Mouse (Mus musculus): ENCODE data around the gene Gabrr2. TPM values are rescaled to one million over a fixed set of nuclear protein-coding genes. Genes with fewer than 3 reads are reported as not detected.
A peak's percentile ranks its signal among the peaks of the same experiment; 100 is the strongest.

The Gabrr2 gene
- total RNA-seq (2021) = 1 to 10 TPM; 1.6 to 2.6 TPM
- polyA plus RNA-seq (2012; rRNA removed) = 4.9 and 7.5 TPM in 2 replicates
- long read RNA-seq, partial matches to known transcripts = 0 of 2 reads
- long read RNA-seq, other reads (novel, unspliced or antisense) = 2 of 2 reads

GRCm38 (mm10) chr4:33062981-33063380 is at the start of gene Gabrr2:
TSS of gene Gabrr2 (plus strand) at chr4:33062999.
- Histone ChIP-seq H3K27me3 (ENCODE audit: control insufficient read depth, insufficient read depth, low read length) (no peaks in the 10 kb centered on the region), H3K4me1 (ENCODE audit: control insufficient read depth, insufficient read depth, low read length) (peaks cover under 1% of the 10 kb centered on the region; the same call in 1 of the 2 replicates), H3K9ac (ENCODE audit: low read depth, low read length) (no peak within 1 kb of the TSS), H3K27ac (no peak within 1 kb of the TSS), H3K36me3 (ENCODE audit: control insufficient read depth, insufficient read depth, low read length) (peaks cover 2% of the 10 kb centered on the region; the same call in 1 of the 2 replicates), H3K4me3 (no peak within 1 kb of the TSS), H3K79me2 (replicated peaks; ENCODE audit: control insufficient read depth, insufficient read depth, low read length) (no peaks in the 10 kb centered on the region)
- DNase-seq = peak in 1 of 2 experiments; percentile 22
- TF ChIP-seq CTCF (IDR thresholded peaks at IDR 0.05) = no peak
- TF ChIP-seq POLR2A (IDR thresholded peaks at IDR 0.05; ENCODE audit: insufficient read depth, low read depth, low read length) = no peak
- TF ChIP-seq EP300 (IDR thresholded peaks at IDR 0.05; ENCODE audit: insufficient read depth, low read depth, low read length) = no peak
- intact Hi-C loops (cut with DNase I) = no loop called here
- 77% methylated on average over 4 of the region's 4 CpGs for WGBS

- Histone ChIP-seq H3K4me3 (no peak overlapping the region), H3K4me1 (ENCODE audit: control insufficient read depth, insufficient read depth, low read length) (no peaks in the 10 kb centered on the region), H3K9ac (ENCODE audit: low read depth, low read length) (no peak overlapping the region), H3K36me3 (ENCODE audit: control insufficient read depth, insufficient read depth, low read length) (no peaks in the 10 kb centered on the region), H3K27me3 (ENCODE audit: control insufficient read depth, insufficient read depth, low read length) (no peaks in the 10 kb centered on the region), H3K79me2 (replicated peaks; ENCODE audit: control insufficient read depth, insufficient read depth, low read length) (no peaks in the 10 kb centered on the region), H3K27ac (no peak overlapping the region)
- peak; percentile 82 to 85 for DNase-seq
- intact Hi-C loops (cut with DNase I) = loop anchor here (2.0 to 5.0 kb wide), 5 partner anchors 36 to 431 kb away; partner anchors contain the start of genes Ankrd6 and Rragd
- 36% methylated on average over 9 of the region's 9 CpGs for WGBS
- peak; percentile 86 for TF ChIP-seq EP300 (IDR thresholded peaks at IDR 0.05; ENCODE audit: insufficient read depth, low read depth, low read length)
- peak; percentile 94 for TF ChIP-seq CTCF (IDR thresholded peaks at IDR 0.05)
- TF ChIP-seq POLR2A (IDR thresholded peaks at IDR 0.05; ENCODE audit: insufficient read depth, low read depth, low read length) = no peak
Measured at GRCm38 (mm10) chr4:33018361-33018999, 44.3 kb upstream of the Gabrr2 start.

- intact Hi-C loops (cut with DNase I) = no loop called here
- 39% methylated on average over 8 of the region's 8 CpGs for WGBS
Measured at GRCm38 (mm10) chr4:33024420-33024819, 38.4 kb upstream of the Gabrr2 start.

GRCm38 (mm10) chr4:33029104-33029503 is 33.7 kb upstream of the Gabrr2 start:
- Histone ChIP-seq H3K4me1 (ENCODE audit: control insufficient read depth, insufficient read depth, low read length) (peaks cover 5% of the 10 kb centered on the region), H3K4me3 (no peak overlapping the region), H3K27me3 (ENCODE audit: control insufficient read depth, insufficient read depth, low read length) (no peaks in the 10 kb centered on the region), H3K79me2 (replicated peaks; ENCODE audit: control insufficient read depth, insufficient read depth, low read length) (peaks cover under 1% of the 10 kb centered on the region; the same call in 1 of the 2 replicates), H3K36me3 (ENCODE audit: control insufficient read depth, insufficient read depth, low read length) (peaks cover 8% of the 10 kb centered on the region), H3K9ac (ENCODE audit: low read depth, low read length) (no peak overlapping the region), H3K27ac (no peak overlapping the region)
- intact Hi-C loops (cut with DNase I) = no loop called here
- no peak for DNase-seq
- 84% methylated on average over 7 of the region's 7 CpGs for WGBS
- TF ChIP-seq CTCF (IDR thresholded peaks at IDR 0.05) (no peak), POLR2A (IDR thresholded peaks at IDR 0.05; ENCODE audit: insufficient read depth, low read depth, low read length) (no peak), EP300 (IDR thresholded peaks at IDR 0.05; ENCODE audit: insufficient read depth, low read depth, low read length) (no peak)

More at GRCm38 (mm10) chr4:33024420-33024819, 38.4 kb upstream of the Gabrr2 start:
- no peak for DNase-seq
- no peak overlapping the region for H3K9ac ChIP-seq (ENCODE audit: low read depth, low read length)
- H3K36me3 ChIP-seq (ENCODE audit: control insufficient read depth, insufficient read depth, low read length) = no peaks in the 10 kb centered on the region; the same call in 1 of the 2 replicates
- TF ChIP-seq EP300 (IDR thresholded peaks at IDR 0.05; ENCODE audit: insufficient read depth, low read depth, low read length) = no peak
- TF ChIP-seq POLR2A (IDR thresholded peaks at IDR 0.05; ENCODE audit: insufficient read depth, low read depth, low read length) = no peak
- no peak for TF ChIP-seq CTCF (IDR thresholded peaks at IDR 0.05)
- no peak overlapping the region for H3K27ac ChIP-seq
- H3K4me1 ChIP-seq (ENCODE audit: control insufficient read depth, insufficient read depth, low read length) = no peaks in the 10 kb centered on the region
- H3K4me3 ChIP-seq = no peak overlapping the region
- H3K27me3 ChIP-seq (ENCODE audit: control insufficient read depth, insufficient read depth, low read length) = no peaks in the 10 kb centered on the region
- H3K79me2 ChIP-seq (replicated peaks; ENCODE audit: control insufficient read depth, insufficient read depth, low read length) = no peaks in the 10 kb centered on the region

GRCm38 (mm10) chr4:33030264-33031194 is 32.3 kb upstream of the Gabrr2 start:
- Histone ChIP-seq H3K27me3 (ENCODE audit: control insufficient read depth, insufficient read depth, low read length) (no peaks in the 10 kb centered on the region), H3K27ac (peak overlapping the region; percentile 97), H3K4me3 (peak overlapping the region; percentile 90), H3K79me2 (replicated peaks; ENCODE audit: control insufficient read depth, insufficient read depth, low read length) (peaks cover 2% of the 10 kb centered on the region; the same call in 1 of the 2 replicates), H3K9ac (ENCODE audit: low read depth, low read length) (peak overlapping the region; percentile 94), H3K4me1 (ENCODE audit: control insufficient read depth, insufficient read depth, low read length) (peaks cover 6% of the 10 kb centered on the region), H3K36me3 (ENCODE audit: control insufficient read depth, insufficient read depth, low read length) (peaks cover 8% of the 10 kb centered on the region)
- no peak for TF ChIP-seq POLR2A (IDR thresholded peaks at IDR 0.05; ENCODE audit: insufficient read depth, low read depth, low read length)
- no peak for TF ChIP-seq CTCF (IDR thresholded peaks at IDR 0.05)
- DNase-seq = no peak
- 4% methylated on average over 55 of the region's 55 CpGs for WGBS
- intact Hi-C loops (cut with DNase I) = loop anchor here (2.0 to 10.0 kb wide), 5 partner anchors 87 to 376 kb away; partner anchors contain the start of genes Lyrm2, Mdn1 and Rngtt

Data from heart, adult 2 months (tissue).